15 mouse cellular contexts compared by ENCODE assay signal in the genomic region with DNA sequence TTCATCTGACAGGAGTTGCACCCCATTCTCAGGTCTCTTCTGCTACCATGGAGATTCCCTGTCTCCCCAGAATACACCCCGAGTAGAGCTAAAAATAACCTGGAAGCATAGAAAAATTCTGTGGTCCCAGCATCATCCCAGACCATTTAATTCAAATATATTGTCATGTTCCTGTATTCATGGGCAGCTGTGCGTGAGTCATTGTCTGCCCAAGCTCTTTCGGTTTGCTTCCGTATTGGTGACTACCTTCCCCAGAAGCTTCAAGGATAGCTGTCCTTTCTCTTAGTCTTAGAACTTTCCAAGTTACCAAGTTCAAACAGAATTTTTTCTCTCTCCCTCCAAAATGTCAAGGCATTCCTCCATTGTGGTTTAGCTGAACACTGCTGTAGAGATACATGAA.
DNase-seq lines count a peak whose midpoint lies in the region.
"Had no signal": no experiment of that assay in that cellular context is flagged by ENCODE, and none has a peak within 500 bp of the region (broad histone marks: within the 10 kb centered on the region; RNA-seq: fewer than 3 reads in every experiment).

No protein-coding gene starts in this region.

- intact Hi-C loops in left cerebral cortex, postnatal 4 days (cut with DNase I) = no loop called here

- peak; percentile 6 to 47 for DNase-seq in adrenal gland, adult (ENCODE audit: inconsistent age in 2 of 2, low spot score in 1 of 2)
- no peak for DNase-seq in adrenal gland, postnatal 10 days
- DNase-seq in left cerebral cortex, adult 18-20 months (ENCODE audit: low spot score in 2 of 2) = peak; percentile 9 to 14
- no peak for DNase-seq in left cerebral cortex, postnatal 4 days
- peak; percentile 13 to 17 for DNase-seq in right cerebral cortex, adult 2 months (ENCODE audit: low spot score in 2 of 2)
- no peak for DNase-seq in right cerebral cortex, postnatal 36 days (ENCODE audit: low spot score in 2 of 2)
- no peak for DNase-seq in layer of hippocampus, postnatal 36 days
- DNase-seq: adrenal gland, adult 8-10 months; cerebellum, adult 18-20 months; cerebellum, adult 9-11 months; cerebellum, postnatal 36 days; forebrain, postnatal 0 days; gastrocnemius, postnatal 36 days; heart, adult 11 months; heart, postnatal 10 days had no signal

Comparison
In these comparisons a context has a peak if more than half of its experiments do, and no peak if none do; other contexts are left out.
1. DNase-seq: peak in adrenal gland, adult (2 of 2), left cerebral cortex, adult 18-20 months (2 of 2) and right cerebral cortex, adult 2 months (2 of 2); none in adrenal gland, postnatal 10 days (single experiment), left cerebral cortex, postnatal 4 days (single experiment), right cerebral cortex, postnatal 36 days (0 of 2) and layer of hippocampus, postnatal 36 days (0 of 2).